Mouse (Mus musculus) B cell, adult 2 months (primary cell): ENCODE data around the gene Rgs7.
A peak's percentile ranks its signal among the peaks of the same experiment; 100 is the strongest.

ENCODE experiments used
- DNase-seq, 2 experiments: peaks; one replicate each; pipeline ENCODE4 v3.0.0; 2022

Gene Rgs7

GRCm38 (mm10) chr1:175491861-175492682, at the start of gene Rgs7:
Rgs7 (minus strand) TSS chr1:175492500.
- peak; percentile 26 to 44 for DNase-seq

GRCm38 (mm10) chr1:175540700-175541099, 48.4 kb upstream of the Rgs7 start:
- no peak for DNase-seq

GRCm38 (mm10) chr1:175537321-175537720, 45.0 kb upstream of the Rgs7 start:
- no peak for DNase-seq

- no peak for DNase-seq
Observed at GRCm38 (mm10) chr1:175529858-175530257, 37.6 kb upstream of the Rgs7 start.

GRCm38 (mm10) chr1:175524626-175525294, 32.5 kb upstream of the Rgs7 start:
- peak; percentile 55 to 64 for DNase-seq

- no peak for DNase-seq
Observed at GRCm38 (mm10) chr1:175523572-175523971, 31.3 kb upstream of the Rgs7 start.

GRCm38 (mm10) chr1:175514543-175514942, 22.2 kb upstream of the Rgs7 start:
- no peak for DNase-seq

- DNase-seq = no peak
Observed at GRCm38 (mm10) chr1:175512173-175512572, 19.9 kb upstream of the Rgs7 start.

GRCm38 (mm10) chr1:175509989-175510388, 17.7 kb upstream of the Rgs7 start:
- DNase-seq = no peak

GRCm38 (mm10) chr1:175492683-175493043, 363 bp upstream of the Rgs7 start:
- peak in 1 of 2 experiments; percentile 2 for DNase-seq

GRCm38 (mm10) chr1:175491511-175491860, 814 bp downstream of the Rgs7 start:
- peak in 1 of 2 experiments; percentile 3 for DNase-seq

- DNase-seq = no peak
Observed at GRCm38 (mm10) chr1:175485109-175485508, 7.2 kb downstream of the Rgs7 start.

- DNase-seq = no peak
Observed at GRCm38 (mm10) chr1:175473060-175473459, 19.2 kb downstream of the Rgs7 start.

GRCm38 (mm10) chr1:175469087-175469788, 23.1 kb downstream of the Rgs7 start:
- DNase-seq = peak; percentile 14 to 16

GRCm38 (mm10) chr1:175464566-175464965, 27.7 kb downstream of the Rgs7 start:
- DNase-seq = no peak

- DNase-seq = no peak
Observed at GRCm38 (mm10) chr1:175462351-175462750, 29.9 kb downstream of the Rgs7 start.

GRCm38 (mm10) chr1:175454041-175454636, 38.2 kb downstream of the Rgs7 start:
- no peak for DNase-seq

- DNase-seq = no peak
Observed at GRCm38 (mm10) chr1:175448017-175448416, 44.3 kb downstream of the Rgs7 start.

GRCm38 (mm10) chr1:175442939-175443338, 49.4 kb downstream of the Rgs7 start:
- DNase-seq = no peak

GRCm38 (mm10) chr1:175442025-175442424, 50.3 kb downstream of the Rgs7 start:
- no peak for DNase-seq

- no peak for DNase-seq
Observed at GRCm38 (mm10) chr1:175433622-175434204, 58.6 kb downstream of the Rgs7 start.

GRCm38 (mm10) chr1:175433128-175433527, 59.2 kb downstream of the Rgs7 start:
- no peak for DNase-seq
